Mouse (Mus musculus): Measurements from ENCODE around the gene Synm. TPM values are rescaled to one million over a fixed set of nuclear protein-coding genes. Genes with fewer than 3 reads are reported as not detected.

The Synm gene
- total and polyA plus RNA-seq, 3 experiments, result 0.01 TPM; not detected in 2

- no peak overlapping the region for H3K27ac ChIP-seq (ENCODE audit: control insufficient read depth, low read depth, low read length)
- DNase-seq (ENCODE audit: low read depth, low spot score), result no peak
- H3K4me3 ChIP-seq (ENCODE audit: control insufficient read depth in 1 of 2, insufficient read depth in 1 of 2, low read depth in 2 of 2, low read length in 2 of 2), result no peak overlapping the region
- H3K36me3 ChIP-seq (ENCODE audit: control insufficient read depth in 1 of 2, insufficient read depth in 2 of 2, low read length in 2 of 2), result no peaks in the 10 kb centered on the region
- H3K4me1 ChIP-seq (ENCODE audit: control insufficient read depth in 1 of 2, insufficient read depth in 2 of 2, low read length in 2 of 2), result no peaks in the 10 kb centered on the region
- H3K9ac ChIP-seq (ENCODE audit: control insufficient read depth, low read depth, low read length, poor library complexity, severe bottlenecking), result no peak overlapping the region
- H3K27me3 ChIP-seq (ENCODE audit: control insufficient read depth in 1 of 2, insufficient read depth in 2 of 2, low read length in 2 of 2), result no peaks in the 10 kb centered on the region
- TF ChIP-seq NRF1 (IDR thresholded peaks at IDR 0.05; ENCODE audit: insufficient read depth, low read depth, low read length, poor library complexity, severe bottlenecking), result no peak
- no peak for TF ChIP-seq TAL1 (IDR thresholded peaks at IDR 0.05; ENCODE audit: low read length)
- TF ChIP-seq USF2 (IDR thresholded peaks at IDR 0.05; ENCODE audit: borderline replicate concordance in 1 of 2, insufficient read depth in 1 of 2, low read depth in 1 of 2, low read length in 2 of 2), result no peak
- TF ChIP-seq MYC (IDR thresholded peaks at IDR 0.05; ENCODE audit: low read depth, low read length), result no peak
- no peak for TF ChIP-seq TBP (IDR thresholded peaks at IDR 0.05; ENCODE audit: low read depth, low read length)
- TF ChIP-seq JUND (IDR thresholded peaks at IDR 0.05; ENCODE audit: low read depth, low read length), result no peak
- TF ChIP-seq CHD1 (IDR thresholded peaks at IDR 0.05; ENCODE audit: low read depth, low read length), result no peak
- TF ChIP-seq TCF12 (IDR thresholded peaks at IDR 0.05; ENCODE audit: low read depth, low read length), result no peak
- TF ChIP-seq USF1 (IDR thresholded peaks at IDR 0.05; ENCODE audit: low read depth, low read length), result no peak
- no peak for TF ChIP-seq E2F4 (IDR thresholded peaks at IDR 0.05; ENCODE audit: borderline replicate concordance, low read depth, low read length)
- no peak for TF ChIP-seq BHLHE40 (IDR thresholded peaks at IDR 0.05; ENCODE audit: borderline replicate concordance, low read depth, low read length)
- H3K9me3 ChIP-seq (replicated peaks; ENCODE audit: insufficient read depth, low read length), result no peaks in the 10 kb centered on the region
- H3K79me2 ChIP-seq (ENCODE audit: control insufficient read depth, insufficient read depth, low read length, poor library complexity), result no peaks in the 10 kb centered on the region
Observed at GRCm38 (mm10) chr7:67756636-67757035, 2.9 kb downstream of the Synm start.

DNA sequence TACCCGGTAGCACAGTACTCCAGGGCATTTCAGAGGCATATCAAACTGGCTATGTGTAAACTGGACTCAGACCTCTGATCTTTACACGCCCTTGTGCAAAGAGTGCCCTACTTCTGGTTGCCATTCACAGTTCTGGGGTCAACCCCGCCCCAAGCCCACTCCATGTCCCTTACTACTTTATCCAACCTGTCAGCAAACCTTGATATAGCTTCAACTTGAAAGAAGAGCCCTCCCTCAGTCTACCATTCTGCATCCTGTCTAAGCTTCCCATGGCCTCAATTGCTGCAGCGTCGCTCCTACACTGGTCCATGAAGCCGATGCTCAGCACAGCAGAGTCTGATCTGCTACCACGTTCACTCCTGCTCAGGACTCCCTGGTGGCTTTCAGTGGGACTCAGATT, 4.2 kb downstream of the Synm start:
- no peak for DNase-seq (ENCODE audit: low read depth, low spot score)
- TF ChIP-seq SMC3 (IDR thresholded peaks at IDR 0.05; ENCODE audit: low read depth, low read length) (no peak), JUND (IDR thresholded peaks at IDR 0.05; ENCODE audit: low read depth, low read length) (no peak), CHD2 (IDR thresholded peaks at IDR 0.05; ENCODE audit: low read length) (no peak), UBTF (IDR thresholded peaks at IDR 0.05; ENCODE audit: borderline replicate concordance, insufficient read depth, low read depth, low read length) (no peak), CHD1 (IDR thresholded peaks at IDR 0.05; ENCODE audit: low read depth, low read length) (no peak), MXI1 (IDR thresholded peaks at IDR 0.05; ENCODE audit: low read depth, low read length) (no peak), ELF1 (IDR thresholded peaks at IDR 0.05; ENCODE audit: low read depth, low read length) (no peak)
- Histone ChIP-seq H3K4me3 (ENCODE audit: control insufficient read depth in 1 of 2, insufficient read depth in 1 of 2, low read depth in 2 of 2, low read length in 2 of 2) (no peak overlapping the region), H3K27me3 (ENCODE audit: control insufficient read depth in 1 of 2, insufficient read depth in 2 of 2, low read length in 2 of 2) (no peaks in the 10 kb centered on the region), H3K36me3 (ENCODE audit: control insufficient read depth in 1 of 2, insufficient read depth in 2 of 2, low read length in 2 of 2) (no peaks in the 10 kb centered on the region), H3K79me2 (ENCODE audit: control insufficient read depth, insufficient read depth, low read length, poor library complexity) (no peaks in the 10 kb centered on the region), H3K9me3 (replicated peaks; ENCODE audit: insufficient read depth, low read length) (no peaks in the 10 kb centered on the region), H3K9ac (ENCODE audit: control insufficient read depth, low read depth, low read length, poor library complexity, severe bottlenecking) (no peak overlapping the region), H3K27ac (ENCODE audit: control insufficient read depth, low read depth, low read length) (no peak overlapping the region), H3K4me1 (ENCODE audit: control insufficient read depth in 1 of 2, insufficient read depth in 2 of 2, low read length in 2 of 2) (no peaks in the 10 kb centered on the region)

Data from MEL (cell line).